Mouse (Mus musculus): ENCODE results near the gene Apln. TPM values are rescaled to one million over a fixed set of nuclear protein-coding genes. Genes with fewer than 3 reads are reported as not detected.

Gene Apln
- total and polyA plus RNA-seq, 3 experiments = 0.08 TPM; not detected in 2

GRCm38 (mm10) chrX:48030593-48030992 lies 4.1 kb downstream of the Apln start:
- TF ChIP-seq MAFK (IDR thresholded peaks at IDR 0.05; ENCODE audit: borderline replicate concordance, low read depth, low read length) (no peak), GABPA (IDR thresholded peaks at IDR 0.05; ENCODE audit: low read depth, low read length) (no peak), USF2 (IDR thresholded peaks at IDR 0.05; ENCODE audit: borderline replicate concordance in 1 of 2, insufficient read depth in 1 of 2, low read depth in 1 of 2, low read length in 2 of 2) (no peak), POLR2AphosphoS2 (IDR thresholded peaks at IDR 0.05; ENCODE audit: low read length) (no peak), EP300 (IDR thresholded peaks at IDR 0.05; ENCODE audit: low read depth in 1 of 2, low read length in 2 of 2) (no peak), POLR2AphosphoS5 (IDR thresholded peaks at IDR 0.05; ENCODE audit: borderline replicate concordance, low read depth, low read length) (no peak), ELF1 (IDR thresholded peaks at IDR 0.05; ENCODE audit: low read depth, low read length) (no peak), JUND (IDR thresholded peaks at IDR 0.05; ENCODE audit: low read depth, low read length) (no peak), USF1 (IDR thresholded peaks at IDR 0.05; ENCODE audit: low read depth, low read length) (no peak), TCF12 (IDR thresholded peaks at IDR 0.05; ENCODE audit: low read depth, low read length) (no peak), ZNF384 (IDR thresholded peaks at IDR 0.05; ENCODE audit: low read depth, low read length) (no peak), BHLHE40 (IDR thresholded peaks at IDR 0.05; ENCODE audit: borderline replicate concordance, low read depth, low read length) (no peak), SMC3 (IDR thresholded peaks at IDR 0.05; ENCODE audit: low read depth, low read length) (no peak), MEF2A (IDR thresholded peaks at IDR 0.05; ENCODE audit: extremely low read depth, insufficient replicate concordance, low read depth, low read length, poor library complexity, severe bottlenecking) (no peak), UBTF (IDR thresholded peaks at IDR 0.05; ENCODE audit: borderline replicate concordance, insufficient read depth, low read depth, low read length) (no peak), TBP (IDR thresholded peaks at IDR 0.05; ENCODE audit: low read depth, low read length) (no peak), TAL1 (IDR thresholded peaks at IDR 0.05; ENCODE audit: low read length) (no peak), CHD1 (IDR thresholded peaks at IDR 0.05; ENCODE audit: low read depth, low read length) (no peak), POLR2A (IDR thresholded peaks at IDR 0.05; ENCODE audit: control insufficient read depth in 1 of 2, insufficient read depth in 1 of 2, low read depth in 1 of 2, low read length in 2 of 2, poor library complexity in 1 of 2) (no peak), CTCF (IDR thresholded peaks at IDR 0.05 in 2 of 3, conservative IDR thresholded peaks at IDR 0.05 in 1 of 3; ENCODE audit: control insufficient read depth in 1 of 3, insufficient read depth in 1 of 3, low read depth in 2 of 3, low read length in 3 of 3, poor library complexity in 1 of 3, severe bottlenecking in 1 of 3) (no peak)
- Histone ChIP-seq H3K36me3 (ENCODE audit: control insufficient read depth in 1 of 2, insufficient read depth in 2 of 2, low read length in 2 of 2) (no peaks in the 10 kb centered on the region), H3K4me1 (ENCODE audit: control insufficient read depth in 1 of 2, insufficient read depth in 2 of 2, low read length in 2 of 2) (peaks cover 0 to 9% of the 10 kb centered on the region in 2 experiments; a peak in 2 of 4 replicates), H3K79me2 (ENCODE audit: control insufficient read depth, insufficient read depth, low read length, poor library complexity) (no peaks in the 10 kb centered on the region), H3K9me3 (replicated peaks; ENCODE audit: insufficient read depth, low read length) (no peaks in the 10 kb centered on the region), H3K9ac (ENCODE audit: control insufficient read depth, low read depth, low read length, poor library complexity, severe bottlenecking) (no peak overlapping the region), H3K27ac (ENCODE audit: control insufficient read depth, low read depth, low read length) (no peak overlapping the region), H3K4me3 (ENCODE audit: control insufficient read depth in 1 of 2, insufficient read depth in 1 of 2, low read depth in 2 of 2, low read length in 2 of 2) (no peak overlapping the region), H3K27me3 (ENCODE audit: control insufficient read depth in 1 of 2, insufficient read depth in 2 of 2, low read length in 2 of 2) (no peaks in the 10 kb centered on the region)
- DNase-seq (ENCODE audit: low read depth, low spot score) = no peak

- no peaks in the 10 kb centered on the region; a peak in 1 of 4 replicates for H3K27me3 ChIP-seq (ENCODE audit: control insufficient read depth in 1 of 2, insufficient read depth in 2 of 2, low read length in 2 of 2)
- peaks cover 0 to 9% of the 10 kb centered on the region in 2 experiments; a peak in 2 of 4 replicates for H3K4me1 ChIP-seq (ENCODE audit: control insufficient read depth in 1 of 2, insufficient read depth in 2 of 2, low read length in 2 of 2)
- H3K4me3 ChIP-seq (ENCODE audit: control insufficient read depth in 1 of 2, insufficient read depth in 1 of 2, low read depth in 2 of 2, low read length in 2 of 2) = no peak overlapping the region
- no peak for DNase-seq (ENCODE audit: low read depth, low spot score)
- H3K9ac ChIP-seq (ENCODE audit: control insufficient read depth, low read depth, low read length, poor library complexity, severe bottlenecking) = no peak overlapping the region
- H3K79me2 ChIP-seq (ENCODE audit: control insufficient read depth, insufficient read depth, low read length, poor library complexity) = no peaks in the 10 kb centered on the region
- H3K36me3 ChIP-seq (ENCODE audit: control insufficient read depth in 1 of 2, insufficient read depth in 2 of 2, low read length in 2 of 2) = no peaks in the 10 kb centered on the region
- no peak for TF ChIP-seq MAX (IDR thresholded peaks at IDR 0.05; ENCODE audit: low read length)
- TF ChIP-seq GABPA (IDR thresholded peaks at IDR 0.05; ENCODE audit: low read depth, low read length) = no peak
- no peak for TF ChIP-seq MYB (IDR thresholded peaks at IDR 0.05; ENCODE audit: low read depth, low read length)
- H3K9me3 ChIP-seq (replicated peaks; ENCODE audit: insufficient read depth, low read length) = no peaks in the 10 kb centered on the region
- no peak overlapping the region for H3K27ac ChIP-seq (ENCODE audit: control insufficient read depth, low read depth, low read length)
These were observed 11.8 kb downstream of the Apln start for GRCm38 (mm10) chrX:48022811-48023210.
